Mouse (Mus musculus) heart, postnatal 10 days (tissue): ENCODE measurements around the gene Prrx1. TPM values are rescaled to one million over a fixed set of nuclear protein-coding genes. Genes with fewer than 3 reads are reported as not detected.

Source experiments
- DNase-seq, 2 experiments: peaks; one replicate each; pipeline ENCODE4 v3.0.0; 2021
- intact Hi-C: fragments of 180-260 bp; cut with DNase I; formaldehyde crosslinking; loops from one replicate; pipeline ENCODE4 v1.15.1; 2025
- total RNA-seq, 2 experiments: library from RNA; stranded (reverse); gene quantifications; 2 replicates each; pipeline ENCODE4 v1.2.3; 2021

The Prrx1 gene
- total RNA-seq, 2 experiments from 2014 or later: 34.9 to 45.4 TPM

DNA sequence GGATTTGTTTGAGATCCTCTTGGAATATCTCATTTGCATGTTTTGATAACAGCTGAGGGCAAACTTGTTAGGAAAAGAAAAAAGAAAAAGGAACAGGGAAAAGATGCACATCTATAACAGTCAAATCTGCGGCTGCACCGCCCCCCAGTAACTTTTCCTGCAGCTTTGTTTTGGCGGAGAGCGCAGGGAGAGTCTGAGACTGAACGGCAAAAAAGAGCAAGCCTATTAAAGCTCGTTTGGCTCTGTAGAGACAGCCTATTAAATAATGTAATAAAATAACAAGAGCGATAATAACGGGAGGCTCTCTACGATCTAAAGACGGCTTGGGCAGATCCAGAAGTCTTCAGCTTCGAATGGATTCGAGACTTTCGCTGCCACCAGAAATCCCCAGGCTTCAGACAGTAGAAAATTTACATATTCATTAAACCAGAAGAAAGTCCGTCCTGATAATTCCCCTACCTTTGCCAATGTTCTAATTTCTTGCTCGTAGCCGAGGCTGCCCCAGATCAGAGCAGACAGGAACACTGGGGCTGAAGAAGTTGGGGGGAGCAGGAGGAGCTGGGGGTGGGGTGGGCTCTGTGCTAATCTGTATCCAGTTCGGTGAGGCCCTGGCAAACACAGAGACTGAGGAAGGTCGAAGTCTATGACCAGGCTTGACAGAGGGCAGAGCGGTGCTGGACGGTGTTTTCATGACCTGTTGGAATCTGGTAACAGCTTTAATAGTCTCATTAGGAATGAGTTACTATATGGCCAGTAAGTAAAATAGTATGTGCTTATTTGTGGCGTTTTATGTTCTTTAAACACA, 613 bp upstream of the Prrx1 start:
- DNase-seq: peak; percentile 38 to 45
- intact Hi-C loops: loop anchor here (5.0 kb wide), 4 partner anchors 48 to 162 kb away; no protein-coding TSS in a partner anchor

DNA sequence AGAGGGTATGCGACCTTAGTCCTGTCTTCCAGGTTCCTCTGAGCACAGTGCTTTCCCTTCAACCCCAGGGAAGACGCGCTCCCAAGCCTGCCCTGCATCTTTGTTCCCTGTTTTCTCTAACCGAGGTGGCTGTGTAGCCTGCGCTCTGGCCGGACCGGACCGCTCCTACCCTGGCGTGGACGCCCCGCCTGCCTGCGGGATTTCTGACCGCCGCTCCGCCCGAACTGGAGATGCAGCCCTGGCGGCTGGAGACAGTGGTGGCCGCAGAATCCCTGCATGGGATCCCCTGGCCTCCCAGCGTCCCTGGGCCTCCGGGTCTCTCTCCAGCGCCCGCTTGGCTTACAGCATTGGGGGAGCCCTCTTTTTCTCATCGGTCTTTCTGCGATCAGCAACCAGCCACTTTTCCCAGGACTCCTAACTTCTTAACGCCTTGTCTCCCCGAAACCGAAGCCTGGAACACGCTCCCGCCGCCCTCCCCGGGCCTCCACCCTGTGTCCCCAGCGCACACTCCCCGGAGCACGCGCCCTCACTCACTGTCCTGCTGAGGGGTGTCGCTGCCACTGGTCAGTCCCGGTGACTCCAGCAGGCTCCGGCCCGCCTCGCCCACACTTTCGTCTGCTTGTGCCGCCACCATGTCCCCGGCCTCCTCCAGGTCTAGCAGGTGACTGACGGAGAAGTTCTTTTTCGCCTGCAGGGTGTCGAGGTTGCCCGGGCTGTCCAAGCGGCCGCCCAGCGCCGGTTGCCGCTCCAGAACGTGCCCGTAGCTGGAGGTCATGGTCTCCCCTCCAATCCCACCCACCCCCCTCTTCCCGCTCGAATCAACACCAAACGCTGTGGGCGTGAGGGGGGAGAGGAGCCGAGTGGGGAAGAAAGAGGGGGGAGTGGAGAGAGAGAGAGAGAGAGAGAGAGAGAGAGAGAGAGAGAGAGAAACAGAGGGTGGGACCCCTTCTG, 1.4 kb downstream of the Prrx1 start:
- peak; percentile 78 to 80 for DNase-seq
- intact Hi-C loops: loop anchor here (5.0 kb wide), 4 partner anchors 50 to 160 kb away; no protein-coding TSS in a partner anchor

DNA sequence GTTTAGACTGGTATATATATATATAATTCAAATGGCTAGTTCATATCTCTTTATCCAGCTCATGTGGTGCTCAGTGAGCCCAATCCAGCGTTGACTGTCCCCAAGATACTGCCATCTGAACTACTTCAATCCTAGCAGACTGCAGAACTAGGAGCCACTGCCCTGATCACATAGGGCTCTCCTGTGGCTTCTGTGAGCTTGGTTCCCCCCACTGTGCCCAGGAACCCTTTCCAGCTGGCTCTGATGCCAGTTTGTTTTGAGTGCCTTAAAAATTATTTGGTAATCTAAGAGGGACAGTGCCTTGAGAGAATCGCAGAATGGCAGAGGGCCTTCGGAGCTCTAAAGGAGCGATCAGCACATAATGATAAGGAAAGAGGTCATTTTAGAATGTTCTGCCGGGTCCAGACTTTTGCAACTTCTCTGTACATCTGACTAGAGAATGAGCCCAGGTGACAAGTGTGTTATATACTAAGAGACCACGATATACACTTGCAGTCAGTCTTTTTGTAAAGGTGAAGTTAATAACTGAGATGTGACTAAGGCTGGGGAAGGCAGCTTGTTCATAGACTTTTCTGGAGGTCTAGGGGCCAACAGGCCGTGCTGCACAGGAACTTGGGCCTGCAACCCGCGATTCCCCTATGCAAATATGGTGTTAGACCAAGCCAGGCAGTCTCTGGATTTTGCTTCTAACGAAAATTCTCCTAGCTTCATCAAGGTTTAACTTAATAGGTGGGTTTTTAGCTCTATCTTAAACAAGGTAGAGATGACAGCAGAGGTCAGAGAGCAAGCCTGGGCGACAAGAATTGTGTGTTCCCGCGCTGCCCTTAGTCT, 2.3 kb downstream of the Prrx1 start:
- DNase-seq: peak in 1 of 2 experiments; percentile 47
- intact Hi-C loops: loop anchor here (5.0 kb wide), 4 partner anchors 51 to 159 kb away; no protein-coding TSS in a partner anchor

DNA sequence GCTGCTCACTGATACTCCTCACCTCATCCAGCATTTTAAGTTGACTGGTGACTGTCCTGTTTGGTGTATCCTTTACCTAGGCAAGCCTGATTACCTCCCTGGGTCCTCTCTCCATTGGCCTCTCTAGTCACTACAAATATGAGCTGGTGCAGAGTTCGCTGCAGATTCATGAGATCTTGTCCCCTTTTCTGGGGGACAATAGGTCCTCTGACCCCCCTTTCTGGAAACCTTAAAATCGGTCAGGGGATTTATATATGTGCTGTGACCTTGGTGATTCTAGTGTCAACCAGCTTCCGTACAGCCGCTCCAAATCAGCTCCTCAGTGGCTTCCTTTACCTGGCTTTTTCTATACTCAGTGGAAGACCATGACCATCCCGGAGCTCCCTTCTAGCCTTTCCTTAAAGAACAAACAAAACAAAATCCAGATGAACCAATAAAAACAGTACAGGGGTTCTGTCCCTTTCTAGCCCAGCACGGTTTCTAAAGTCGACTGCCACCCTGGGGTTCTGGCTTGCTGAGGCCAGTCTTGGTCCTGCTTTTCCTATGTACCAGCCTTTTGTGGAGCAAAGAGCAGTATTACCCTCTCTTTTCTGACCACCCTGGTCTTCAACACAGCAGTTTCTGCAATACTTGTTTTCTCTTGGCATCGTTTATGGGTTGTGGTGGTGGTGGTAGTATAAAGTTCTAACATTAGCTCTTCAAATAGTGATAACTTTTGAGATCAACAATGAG, 3.3 kb downstream of the Prrx1 start:
- DNase-seq: no peak
- intact Hi-C loops: loop anchor here (5.0 kb wide), 4 partner anchors 52 to 158 kb away; no protein-coding TSS in a partner anchor

DNA sequence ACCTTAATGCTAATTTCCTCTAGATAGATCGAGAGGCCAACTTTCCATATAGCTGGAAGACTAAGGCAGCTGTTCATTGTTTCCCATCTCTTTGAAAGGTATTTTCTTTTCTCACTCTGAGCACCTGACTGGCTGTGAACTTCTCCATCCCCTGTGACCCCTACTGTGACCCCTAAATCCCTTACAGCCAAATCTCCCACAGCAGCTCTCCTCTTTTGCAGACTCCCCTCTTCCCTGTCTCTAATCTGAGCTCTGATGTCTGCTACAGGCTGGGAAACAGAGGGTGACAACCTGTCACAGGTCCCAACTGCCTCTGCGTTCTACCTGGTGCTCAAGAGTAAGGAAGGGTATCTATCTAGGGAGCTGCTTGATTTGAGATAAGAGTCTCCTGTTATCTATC, 4.0 kb downstream of the Prrx1 start:
- intact Hi-C loops: no loop called here
- DNase-seq: no peak

DNA sequence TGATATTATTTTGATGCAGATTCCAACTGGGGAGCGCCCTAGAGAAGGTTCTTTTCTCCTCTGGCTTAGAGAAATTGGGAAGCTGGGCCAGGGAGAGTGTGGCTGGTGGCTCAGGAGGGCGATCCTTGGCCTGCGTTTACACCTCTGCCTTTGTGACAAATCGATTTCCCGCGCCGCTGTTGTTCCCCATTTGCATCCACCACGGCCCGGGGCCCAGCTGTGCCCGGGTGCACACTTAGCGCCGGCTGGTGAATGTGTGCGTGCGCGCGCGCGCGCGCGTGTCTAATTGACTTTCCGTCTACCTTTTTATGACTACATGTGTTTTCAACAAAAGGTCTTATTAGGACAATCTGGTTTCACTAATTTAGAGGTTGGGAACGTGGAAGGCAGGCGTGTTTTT, 4.9 kb downstream of the Prrx1 start:
- DNase-seq: no peak
- intact Hi-C loops: no loop called here

DNA sequence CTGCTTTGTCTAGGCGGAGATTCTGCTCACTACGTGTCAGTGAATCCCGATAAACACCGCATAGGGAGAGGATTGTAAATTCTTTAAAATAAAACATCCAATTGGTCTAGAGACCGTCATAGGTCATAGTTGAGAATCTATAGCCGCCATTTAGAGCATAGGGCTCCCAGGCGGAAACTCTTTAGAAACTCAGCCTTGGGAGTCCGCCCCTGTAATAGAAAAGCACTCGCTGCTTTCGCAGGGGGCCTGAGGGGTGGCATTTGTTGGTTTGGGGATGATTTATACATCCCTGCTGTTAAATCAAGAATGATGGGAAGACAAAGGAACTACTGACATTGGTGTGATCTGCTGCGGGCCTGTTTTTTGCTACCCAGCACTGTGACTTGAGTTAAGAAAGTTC, 5.8 kb downstream of the Prrx1 start:
- no peak for DNase-seq

DNA sequence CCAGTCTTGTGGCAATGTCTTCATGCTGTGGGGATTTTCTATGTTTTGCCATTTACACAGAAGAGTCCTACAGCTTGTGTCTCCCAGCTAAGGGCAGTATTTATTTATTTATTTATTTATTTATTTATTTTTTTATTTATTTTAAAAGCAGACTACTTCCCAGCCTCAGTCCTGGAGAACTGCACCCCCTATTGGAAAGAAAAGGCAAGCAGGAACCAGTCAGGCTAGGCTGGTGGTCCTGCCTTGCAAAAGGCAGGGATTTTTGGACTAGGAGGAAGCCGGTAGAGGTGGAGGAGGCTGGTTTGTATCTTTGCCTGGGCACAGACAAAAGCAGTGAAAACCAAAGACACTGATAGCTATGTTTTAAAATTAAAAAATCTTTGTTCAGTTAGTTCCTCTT, 7.6 kb downstream of the Prrx1 start:
- intact Hi-C loops: no loop called here
- DNase-seq: peak in 1 of 2 experiments; percentile 44

More for the DNA sequence above, 5.8 kb downstream of the Prrx1 start:
- intact Hi-C loops: no loop called here

DNA sequence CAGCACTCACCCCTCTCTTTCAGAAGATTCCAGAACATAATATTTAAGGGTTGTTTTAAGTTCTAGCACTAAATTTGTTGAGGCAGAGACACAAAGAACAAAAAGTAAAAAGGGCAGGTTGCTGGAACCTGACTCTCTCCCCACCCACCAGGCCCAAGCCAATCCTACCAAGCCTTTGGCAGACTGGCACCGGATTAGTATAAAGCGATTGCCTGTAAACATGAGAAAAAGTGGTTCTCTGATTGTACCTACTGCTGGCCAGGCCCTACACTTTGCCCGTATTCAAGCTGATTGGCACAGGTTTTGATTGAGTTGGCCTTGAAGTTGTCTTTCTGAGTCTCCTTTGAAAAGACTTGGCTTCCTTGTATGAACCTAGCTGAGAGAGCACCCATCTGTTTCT, 8.7 kb downstream of the Prrx1 start:
- intact Hi-C loops: no loop called here
- no peak for DNase-seq

DNA sequence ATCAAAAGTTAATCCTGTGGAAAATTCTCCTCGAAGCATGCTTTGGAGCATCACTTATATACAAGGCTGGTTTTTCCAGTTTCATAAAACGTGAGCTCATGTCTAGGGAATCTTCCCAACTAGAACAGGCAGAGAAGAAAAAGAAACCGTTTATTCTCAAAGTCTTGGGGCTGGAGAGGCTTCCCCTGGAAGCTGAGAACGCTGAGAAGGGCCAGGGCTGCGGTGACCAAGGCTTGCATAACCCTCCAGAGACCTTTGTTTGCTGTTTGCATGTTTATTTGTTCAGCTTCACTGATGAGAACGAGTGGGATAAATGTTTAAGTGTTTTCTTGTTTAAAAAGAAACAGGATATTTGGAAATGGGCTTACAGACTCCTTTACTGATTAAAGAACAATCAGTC, 11.2 kb downstream of the Prrx1 start:
- no peak for DNase-seq
- intact Hi-C loops: no loop called here

DNA sequence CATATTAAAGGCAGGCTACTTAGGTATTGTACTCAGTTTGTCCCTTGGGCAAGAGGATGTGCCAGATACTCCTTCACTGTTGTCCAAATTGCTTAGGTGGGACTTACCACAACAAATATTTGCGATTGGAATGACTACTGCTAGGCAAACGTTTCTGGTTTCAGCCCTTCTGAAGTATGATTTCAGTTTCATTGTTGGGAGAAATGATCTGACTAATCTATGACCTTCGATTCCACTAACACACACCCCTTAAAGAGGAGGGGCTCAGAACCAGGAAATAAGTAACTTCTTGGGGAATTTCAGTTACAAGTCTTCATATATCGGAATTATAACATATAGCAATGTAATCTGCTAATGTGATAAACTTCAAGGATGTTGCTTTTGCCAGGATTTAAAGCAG, 20.4 kb downstream of the Prrx1 start:
- intact Hi-C loops: no loop called here
- no peak for DNase-seq

DNA sequence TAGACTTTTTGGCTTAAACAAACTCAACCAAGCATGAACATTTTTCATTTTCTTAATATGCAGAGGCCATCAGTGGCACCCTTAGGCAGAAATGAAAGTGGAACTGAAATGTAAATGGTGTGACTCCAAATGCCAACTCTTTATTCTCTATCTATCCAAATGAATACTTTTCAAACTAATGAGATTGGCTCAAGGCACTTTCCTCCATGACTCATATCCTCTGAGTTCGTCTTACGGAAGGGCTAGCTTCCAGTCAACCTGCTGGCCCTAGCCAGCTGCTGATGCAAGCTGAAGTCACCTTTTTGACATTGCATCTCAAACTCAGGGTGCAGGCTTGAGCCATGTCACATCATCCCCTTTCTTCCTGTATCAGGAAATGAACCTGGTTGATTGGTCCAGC, 21.6 kb downstream of the Prrx1 start:
- DNase-seq: no peak
- intact Hi-C loops: no loop called here

DNA sequence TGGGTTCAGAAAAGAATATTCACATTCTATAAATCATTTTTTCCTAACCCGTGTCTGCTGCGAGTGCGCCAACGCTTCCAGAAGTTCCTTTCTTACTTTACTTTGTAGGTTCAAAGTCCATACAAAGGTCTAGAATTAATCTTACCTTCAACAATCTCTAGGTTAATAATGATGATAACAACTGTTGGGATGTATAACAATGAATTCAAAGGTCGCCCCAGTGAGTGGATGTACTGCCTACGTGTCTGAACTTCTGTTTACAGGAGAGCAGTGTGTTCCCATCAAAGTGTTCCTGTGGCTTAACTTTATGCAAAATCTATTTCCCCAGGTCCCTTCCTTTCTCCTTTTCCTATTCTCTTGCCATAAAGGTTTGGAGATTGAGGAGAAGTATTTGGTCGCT, 24.4 kb downstream of the Prrx1 start:
- intact Hi-C loops: no loop called here
- DNase-seq: no peak

DNA sequence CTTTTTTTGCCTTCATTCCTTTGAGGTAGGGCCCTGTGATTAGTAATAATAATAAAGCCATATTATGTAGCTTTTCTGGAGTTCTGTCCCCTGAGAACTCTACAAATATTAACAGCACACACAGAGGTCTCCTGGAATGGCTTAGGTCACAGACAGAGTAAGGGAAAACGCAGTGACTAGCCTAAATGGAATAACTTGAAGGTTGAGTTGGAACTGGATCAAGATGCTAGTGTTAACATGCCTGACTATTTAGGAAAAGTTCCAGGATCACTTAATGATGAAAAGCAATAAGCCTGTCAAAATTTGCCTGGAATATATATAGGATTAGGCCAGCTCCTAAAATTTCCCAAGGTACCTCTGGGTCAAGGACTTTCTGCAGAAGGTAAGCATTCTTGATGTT, 28.0 kb downstream of the Prrx1 start:
- intact Hi-C loops: no loop called here
- no peak for DNase-seq

DNA sequence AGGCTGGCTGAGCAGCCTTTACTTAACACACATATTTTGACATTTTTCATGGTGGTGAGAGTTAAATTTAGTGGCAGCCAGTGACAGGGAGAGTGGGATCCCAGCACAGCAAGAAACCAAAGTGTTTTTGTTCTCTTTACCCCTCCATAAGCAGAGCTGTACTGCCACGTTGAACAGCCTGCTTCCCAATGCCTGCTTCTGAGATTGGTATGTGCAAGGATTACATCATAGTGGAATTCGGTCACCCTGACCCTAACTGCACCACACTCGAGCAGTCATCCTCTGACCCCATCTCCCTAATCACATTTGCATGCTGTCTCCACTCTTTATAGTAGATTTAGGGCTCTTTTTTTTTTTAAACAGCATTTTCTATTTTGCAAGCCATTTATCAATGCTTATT, 28.4 kb downstream of the Prrx1 start:
- intact Hi-C loops: no loop called here
- peak in 1 of 2 experiments; percentile 29 for DNase-seq

DNA sequence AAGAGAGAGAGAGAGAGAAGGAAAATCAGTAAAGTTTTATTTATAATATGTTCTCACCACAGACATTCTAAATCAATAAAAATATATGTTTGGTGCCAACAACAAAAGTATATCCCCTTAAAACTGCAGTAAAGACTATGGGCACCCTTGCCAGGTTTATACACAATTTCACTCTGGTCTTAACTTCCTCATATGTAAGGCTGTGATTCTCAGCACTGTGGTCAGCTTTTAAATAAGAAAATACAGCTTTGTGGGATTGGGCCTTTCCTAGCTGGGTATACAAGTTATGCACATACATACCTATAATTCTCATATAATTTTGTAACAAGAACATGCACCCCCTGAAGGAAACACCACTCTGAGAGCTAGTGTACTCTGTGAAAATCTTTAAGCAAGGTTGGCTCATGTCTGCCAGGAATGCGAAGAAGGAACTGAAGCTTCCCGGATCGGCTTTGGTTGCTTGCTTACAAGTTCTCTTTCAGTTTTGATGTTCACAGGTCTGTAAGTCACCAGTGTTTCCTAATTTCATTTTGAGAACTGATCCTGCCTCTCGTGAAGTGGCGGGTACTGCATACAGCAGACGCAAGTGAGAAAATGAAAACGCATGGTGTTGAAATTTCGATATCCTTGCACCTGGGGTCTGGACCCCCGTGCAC, 29.4 kb downstream of the Prrx1 start:
- DNase-seq: no peak
- intact Hi-C loops: no loop called here

DNA sequence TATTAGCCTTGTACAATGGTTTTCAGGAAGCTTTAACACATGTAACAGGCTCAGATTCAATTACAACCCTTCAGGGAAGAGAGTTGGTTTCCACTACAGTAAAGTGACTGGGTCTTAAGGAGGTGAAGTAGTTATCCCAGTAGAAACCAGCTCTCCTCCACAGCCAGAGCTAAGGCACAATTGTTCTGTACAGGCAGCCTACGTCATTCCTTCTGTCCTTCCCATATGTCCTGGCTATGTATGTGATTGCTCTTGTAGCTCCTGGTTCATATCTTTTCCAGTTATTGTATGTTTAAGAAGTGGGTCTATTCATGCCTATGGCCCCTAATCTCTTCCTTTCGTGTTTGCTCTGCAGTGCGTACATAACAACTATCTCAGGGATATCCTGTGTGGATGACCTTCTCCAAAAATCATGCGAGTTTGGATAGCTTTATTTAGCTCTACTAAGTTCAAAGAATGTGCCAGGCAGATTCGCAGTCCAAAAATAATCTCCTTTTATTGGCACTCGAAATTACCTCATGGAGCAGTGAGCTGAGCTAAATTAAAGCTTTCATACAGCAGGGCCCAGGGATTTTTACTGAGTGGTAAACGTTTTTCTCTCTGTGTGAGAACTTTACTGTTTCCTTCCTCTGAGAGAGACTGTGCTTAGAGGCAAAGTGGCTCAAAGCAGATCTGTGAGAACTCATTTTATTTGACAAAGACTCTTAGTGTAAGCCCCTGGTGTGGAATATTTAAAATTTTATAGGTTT, 31.9 kb downstream of the Prrx1 start:
- intact Hi-C loops: no loop called here
- DNase-seq: peak; percentile 59 to 78

DNA sequence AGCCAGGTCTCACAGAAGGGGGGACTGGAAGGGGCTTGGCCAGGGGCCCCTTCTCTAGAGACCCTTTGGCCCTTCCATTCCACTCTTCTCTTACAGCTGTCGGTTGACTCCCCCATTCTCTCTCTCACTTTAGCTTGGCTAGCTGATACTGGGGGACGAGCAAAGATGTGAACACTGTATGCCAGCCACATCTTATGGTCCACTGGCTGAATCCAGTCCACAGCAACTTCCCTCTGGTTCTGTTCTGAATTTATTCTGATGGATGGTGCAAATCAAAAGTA, 32.7 kb downstream of the Prrx1 start:
- peak; percentile 30 for DNase-seq
- intact Hi-C loops: no loop called here
